Mouse (Mus musculus) layer of hippocampus, postnatal 10 days (tissue): Measurements from ENCODE around the gene Anxa2. TPM values are rescaled to one million over a fixed set of nuclear protein-coding genes. Genes with fewer than 3 reads are reported as not detected.
A peak's percentile ranks its signal among the peaks of the same experiment; 100 is the strongest.

Experiments
- DNase-seq, 2 experiments: peaks; one replicate each; pipeline ENCODE4 v3.0.0; 2021; ENCODE audit warnings: low spot score in 2 of 2
- total RNA-seq, 2 experiments: library from RNA; stranded (reverse); gene quantifications; 2 replicates each; pipeline ENCODE4 v1.2.3; 2021

Anxa2 gene
- total RNA-seq, 2 experiments from 2014 or later = 17.7 to 19.2 TPM

DNA sequence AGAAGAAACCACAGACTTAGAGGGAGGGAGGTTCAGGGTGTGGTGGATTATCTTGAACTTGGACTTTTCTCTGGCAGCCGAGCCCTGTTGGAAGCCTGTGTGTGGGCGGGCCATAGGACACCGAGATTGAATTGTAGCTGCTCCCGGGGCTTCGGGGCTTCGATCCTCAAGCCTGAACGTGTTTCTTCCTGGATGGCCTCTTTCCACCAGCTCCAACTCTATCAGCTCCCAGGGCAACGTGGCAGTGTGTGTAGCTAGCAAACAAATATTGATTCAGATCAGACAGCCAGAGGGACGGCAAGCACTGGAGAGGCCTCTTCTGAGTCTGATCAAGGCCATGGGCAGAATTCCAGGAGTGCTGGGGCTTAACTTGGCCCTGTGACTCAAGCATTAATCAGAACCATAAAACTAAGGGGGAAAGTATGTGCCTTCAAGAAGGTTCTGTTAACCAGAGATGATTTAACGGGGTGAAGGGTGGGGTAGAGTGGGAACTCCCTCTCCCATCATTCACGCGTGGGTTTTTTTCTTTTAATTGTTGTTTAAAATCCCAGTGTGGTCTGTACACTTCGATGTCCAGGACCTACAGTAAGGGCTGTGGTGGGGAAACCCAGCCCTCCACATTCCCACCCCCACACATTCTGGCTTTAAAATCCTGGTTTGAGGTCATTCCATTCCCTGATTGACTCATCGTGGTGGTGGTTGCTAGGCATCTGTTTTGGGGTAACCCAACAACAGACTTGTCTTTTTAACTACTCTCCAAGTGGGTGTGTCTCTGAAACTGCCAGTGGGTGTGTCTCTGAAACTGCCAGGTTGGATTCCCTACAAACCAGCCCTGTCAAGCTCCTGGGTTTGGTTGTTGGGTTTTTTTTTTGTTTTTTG is 4.6 kb downstream of the Anxa2 start:
- DNase-seq = no peak

DNA sequence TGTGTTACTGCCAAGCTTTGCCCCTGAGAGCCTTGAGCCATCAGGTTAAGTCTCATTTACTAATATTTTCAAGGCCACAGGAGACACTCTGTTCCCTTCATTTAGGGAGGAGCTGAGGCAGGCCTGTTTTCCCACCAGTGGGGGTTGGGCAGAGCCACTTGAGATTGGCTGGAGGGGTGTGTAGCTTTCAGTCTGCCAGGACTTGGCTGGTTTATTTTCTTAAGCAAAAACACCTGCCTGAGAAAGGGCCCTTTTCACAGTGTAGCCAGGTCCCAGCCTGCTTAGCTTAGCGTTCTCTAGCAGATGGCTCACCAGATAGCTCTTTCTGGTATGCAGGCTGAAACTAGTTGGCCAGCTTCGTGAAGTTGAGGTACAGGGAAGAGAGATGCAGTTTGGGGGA is 5.6 kb downstream of the Anxa2 start:
- no peak for DNase-seq

DNA sequence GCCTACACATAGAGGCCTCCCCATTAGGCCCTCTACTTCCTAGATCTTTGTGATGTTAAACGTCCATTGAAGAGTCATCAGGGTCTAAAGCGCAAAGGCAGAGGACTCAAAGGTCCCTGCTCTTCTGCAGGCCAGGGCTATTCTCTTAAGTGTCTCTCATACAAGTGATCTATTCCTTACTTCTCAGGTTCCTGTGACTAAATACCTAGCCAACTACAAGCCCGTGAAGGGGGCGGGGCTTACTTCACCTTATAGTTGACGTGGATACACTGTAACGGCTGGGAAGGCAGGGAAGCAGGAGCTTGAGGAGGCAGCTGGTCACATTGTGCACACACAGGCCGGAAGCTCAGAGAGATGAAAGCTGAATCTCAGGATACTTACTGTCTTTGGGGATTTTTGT is 6.5 kb downstream of the Anxa2 start:
- DNase-seq = no peak

DNA sequence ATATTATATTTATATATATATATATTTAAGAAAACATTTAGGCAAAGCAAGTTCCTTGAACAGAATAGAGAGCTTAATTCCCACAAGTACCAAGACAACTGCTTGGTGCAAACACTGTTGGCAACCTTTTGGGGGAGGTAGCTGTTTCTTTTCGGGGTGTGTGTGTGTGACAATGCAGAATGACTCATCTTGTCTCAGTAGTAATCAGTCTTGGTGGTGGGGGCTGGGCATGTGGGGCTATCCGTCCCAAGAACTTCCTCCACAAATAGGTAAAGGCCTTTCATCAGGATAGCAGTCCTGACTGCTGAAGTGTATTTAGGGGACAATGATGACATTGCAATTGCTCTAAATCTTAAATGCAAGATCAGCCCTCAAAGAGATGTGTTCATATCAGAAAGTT is 9.6 kb downstream of the Anxa2 start:
- DNase-seq = no peak

DNA sequence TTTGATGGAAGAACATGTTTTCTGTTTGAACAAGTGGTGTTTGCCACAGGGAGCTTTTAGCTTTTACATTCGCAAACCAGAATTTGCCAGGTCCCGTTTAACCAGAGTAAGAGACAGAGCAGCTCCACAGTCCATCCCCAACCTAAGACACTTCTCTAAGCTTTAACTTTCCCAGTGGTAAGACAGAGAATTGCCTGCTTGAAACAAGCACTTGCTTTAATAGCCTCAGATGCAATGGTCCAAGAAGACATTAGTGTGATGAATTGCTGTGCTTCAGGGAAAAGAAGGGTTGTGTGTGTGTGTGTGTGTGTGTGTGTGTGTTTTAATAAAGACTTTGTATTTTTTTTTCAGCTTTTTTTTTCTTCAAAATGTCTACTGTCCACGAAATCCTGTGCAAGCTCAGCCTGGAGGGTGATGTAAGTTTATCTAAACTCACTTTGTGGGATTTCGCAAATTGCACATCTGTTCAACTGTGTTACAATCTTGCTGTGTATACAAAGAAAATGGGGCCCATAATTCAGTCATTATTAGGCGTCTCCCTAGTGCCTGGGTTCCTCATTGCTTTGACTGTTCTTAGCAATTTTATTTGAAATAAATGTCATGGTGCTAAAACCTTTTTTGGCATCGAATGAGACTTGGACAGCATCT is 10.8 kb downstream of the Anxa2 start:
- DNase-seq = no peak

DNA sequence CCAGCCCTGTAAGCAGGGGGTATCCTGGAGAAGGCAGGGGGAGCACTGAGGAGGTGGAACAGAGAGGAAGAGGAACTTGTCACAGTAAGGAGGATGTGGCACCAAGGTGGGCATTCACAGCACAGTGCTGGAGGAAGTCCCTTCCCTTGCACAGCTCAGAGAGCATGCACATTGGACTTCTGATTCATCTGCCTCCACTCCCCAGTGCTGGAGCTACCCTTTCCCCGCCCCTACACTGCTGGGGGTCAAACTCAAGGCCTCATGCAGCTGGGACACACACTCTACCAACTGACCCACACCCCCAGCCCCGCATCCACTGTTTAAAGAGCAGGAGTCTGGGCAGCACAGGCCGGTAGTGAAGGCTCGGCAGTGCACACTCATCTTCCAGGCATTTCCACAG is 12.7 kb downstream of the Anxa2 start:
- no peak for DNase-seq

DNA sequence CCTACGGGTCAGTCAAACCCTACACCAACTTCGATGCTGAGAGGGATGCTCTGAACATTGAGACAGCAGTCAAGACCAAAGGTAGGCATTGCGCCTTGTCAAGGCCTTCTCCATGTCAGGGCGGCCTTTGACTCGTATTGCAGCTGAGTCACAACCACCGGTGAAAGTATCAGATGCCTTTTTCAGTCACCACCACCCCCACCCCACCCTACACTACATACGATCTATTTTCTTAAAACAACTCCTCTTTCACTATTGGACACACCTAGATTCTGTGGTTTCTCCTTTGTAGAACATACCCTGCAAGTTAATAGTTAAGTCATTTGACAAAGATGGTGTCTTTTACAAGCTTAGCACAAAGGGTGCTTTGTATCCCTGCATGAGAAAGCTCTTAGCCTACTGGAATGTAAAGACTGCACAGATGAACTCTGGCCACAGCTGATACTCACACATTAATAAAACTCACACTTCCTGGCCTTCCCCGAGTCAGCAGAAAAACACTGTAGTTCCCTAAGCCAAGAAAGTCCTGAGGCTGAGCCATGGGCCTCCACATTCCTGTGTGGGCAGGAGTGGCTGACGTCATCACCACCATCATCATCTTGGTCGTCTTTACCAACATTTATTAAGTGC is 14.0 kb downstream of the Anxa2 start:
- no peak for DNase-seq

DNA sequence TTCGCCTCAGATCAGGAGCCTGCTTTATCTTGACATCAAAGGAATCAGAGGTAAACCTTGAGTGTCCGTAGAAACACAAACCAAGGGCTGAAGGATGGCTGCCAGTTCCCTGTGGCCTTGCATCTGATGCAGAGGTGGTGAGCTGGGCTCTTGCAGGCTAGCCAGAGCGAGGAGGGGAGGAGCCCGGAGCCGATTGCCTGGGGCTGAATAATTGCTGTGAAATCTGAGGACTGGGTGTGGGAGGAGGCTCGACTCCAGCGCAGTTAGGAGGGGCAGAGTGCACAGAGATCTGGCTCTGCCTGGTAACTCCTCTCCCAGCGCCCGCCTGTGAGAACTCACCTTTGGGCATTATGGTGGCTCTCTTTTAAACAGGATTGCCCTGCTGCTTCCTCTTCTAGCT is 15.6 kb downstream of the Anxa2 start:
- DNase-seq = no peak

DNA sequence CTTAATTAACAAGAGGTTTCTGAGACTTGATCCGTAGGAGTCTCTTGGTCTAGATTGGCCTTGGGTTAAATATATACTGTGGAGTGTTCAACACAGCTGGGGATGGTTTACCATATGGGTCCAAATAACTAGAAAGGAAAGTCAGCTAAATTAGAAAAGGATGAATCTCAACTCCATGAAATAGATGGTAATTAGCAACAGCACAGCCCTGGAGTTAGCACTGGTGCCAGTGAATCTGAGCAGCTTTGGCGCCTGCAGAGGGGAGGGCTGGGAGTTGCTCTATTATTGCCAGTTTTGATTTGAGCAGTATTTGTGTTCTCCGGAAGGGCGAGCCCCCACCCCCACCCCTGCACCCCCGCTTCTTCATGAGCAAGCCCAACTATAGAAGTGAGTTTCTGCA is 16.9 kb downstream of the Anxa2 start:
- DNase-seq = no peak

DNA sequence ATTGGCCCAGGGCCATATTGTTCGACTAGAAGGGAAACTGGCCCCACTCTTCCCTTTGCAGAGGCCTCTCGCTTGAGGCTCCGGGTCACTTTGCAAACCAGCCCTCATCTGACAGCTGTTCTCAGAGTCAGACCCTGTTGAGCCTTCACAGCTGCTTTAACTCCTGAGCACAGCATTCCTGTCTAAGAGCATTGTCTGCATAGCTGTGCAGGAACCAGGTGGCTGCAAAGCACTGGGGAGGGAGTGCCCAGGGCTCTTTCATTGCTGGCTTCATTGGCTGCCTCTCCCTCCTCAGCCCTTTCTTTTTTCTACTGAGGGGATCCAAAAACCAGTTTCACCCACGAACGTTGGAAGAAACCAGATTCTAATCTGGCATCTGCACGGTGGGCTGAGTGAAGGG is 17.5 kb downstream of the Anxa2 start:
- no peak for DNase-seq

DNA sequence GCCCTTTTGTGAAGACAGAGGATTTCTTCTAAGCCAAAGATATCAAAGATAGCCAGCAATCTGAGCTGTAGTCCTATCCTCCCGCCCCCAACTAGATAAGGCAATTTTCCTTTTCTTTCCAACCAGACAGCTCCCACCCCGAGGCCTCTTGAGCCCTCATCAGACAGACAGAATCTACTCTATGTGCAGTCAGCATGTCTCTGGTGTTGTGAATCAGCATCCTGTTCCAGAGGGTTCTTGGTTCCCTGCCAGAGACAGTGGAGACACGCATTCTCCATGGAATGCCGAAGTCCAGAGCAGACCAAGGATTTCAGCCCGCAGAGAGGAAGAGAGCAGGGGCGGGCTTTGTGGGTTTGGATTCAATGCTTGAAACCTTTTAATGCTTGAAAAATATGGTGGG is 19.3 kb downstream of the Anxa2 start:
- no peak for DNase-seq

DNA sequence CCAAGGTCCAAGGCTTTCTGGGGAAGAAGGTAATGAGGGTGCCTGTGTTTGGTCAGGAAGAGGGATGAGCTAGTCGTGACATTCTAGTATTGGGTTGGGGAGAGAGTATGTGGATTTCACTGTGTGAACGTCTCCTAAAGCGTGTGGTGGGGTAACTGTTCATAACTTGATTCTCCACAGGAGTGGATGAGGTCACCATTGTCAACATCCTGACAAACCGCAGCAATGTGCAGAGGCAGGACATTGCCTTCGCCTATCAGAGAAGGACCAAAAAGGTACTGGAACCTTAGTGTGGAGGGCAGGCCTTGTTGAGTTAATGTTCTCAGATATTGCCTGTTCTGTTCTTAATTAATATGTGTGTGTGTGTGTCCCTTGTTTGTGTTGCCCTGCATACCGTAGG is 22.5 kb downstream of the Anxa2 start:
- no peak for DNase-seq

DNA sequence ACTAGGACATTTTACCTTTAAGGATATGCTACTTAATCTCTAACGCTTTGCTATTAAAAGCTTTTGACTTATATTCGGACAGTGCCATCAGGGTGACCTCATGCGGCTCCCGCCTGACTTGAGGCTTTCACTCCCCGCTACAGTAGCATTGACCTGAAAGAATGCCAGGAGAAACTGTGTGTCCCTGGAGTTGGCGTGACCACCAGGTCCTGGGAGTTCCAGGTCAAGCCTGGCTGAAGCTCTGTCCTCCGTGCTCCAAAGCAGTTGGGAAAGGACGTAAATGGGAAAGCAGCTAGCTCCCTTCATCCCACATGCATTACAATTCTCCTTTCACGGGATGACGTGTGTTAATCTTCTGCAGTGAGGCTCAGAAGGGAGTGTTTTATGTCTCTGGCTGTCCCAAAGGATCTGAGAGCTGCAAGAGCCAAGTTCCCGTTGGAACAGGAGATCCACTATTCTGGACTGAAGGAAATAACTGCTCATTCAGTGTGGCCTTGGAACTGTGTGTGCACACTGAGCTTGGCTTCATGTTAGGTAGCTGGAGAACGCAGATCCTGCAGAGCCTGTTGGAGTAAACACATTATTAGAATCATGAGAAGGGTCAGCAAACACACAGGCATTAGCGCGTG is 23.9 kb downstream of the Anxa2 start:
- no peak for DNase-seq

DNA sequence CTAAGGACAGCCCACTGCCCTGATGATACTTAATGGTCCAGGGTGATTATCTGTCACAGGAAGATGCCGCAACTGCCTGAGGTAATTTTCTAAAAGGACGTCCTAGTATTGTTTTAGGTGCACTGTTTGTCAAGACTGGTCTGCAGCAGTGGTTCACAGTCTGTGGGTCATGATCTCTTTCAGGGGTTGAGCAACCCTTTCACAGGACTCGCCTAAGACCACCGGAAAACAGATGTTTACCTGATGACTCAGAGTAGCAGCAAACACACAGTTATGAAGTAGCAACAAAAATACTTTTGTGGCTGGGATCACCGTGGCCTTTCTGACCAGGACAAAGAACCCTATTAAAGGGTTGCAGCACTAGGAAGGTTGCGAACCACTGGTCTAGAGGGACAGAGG is 24.4 kb downstream of the Anxa2 start:
- DNase-seq = no peak

DNA sequence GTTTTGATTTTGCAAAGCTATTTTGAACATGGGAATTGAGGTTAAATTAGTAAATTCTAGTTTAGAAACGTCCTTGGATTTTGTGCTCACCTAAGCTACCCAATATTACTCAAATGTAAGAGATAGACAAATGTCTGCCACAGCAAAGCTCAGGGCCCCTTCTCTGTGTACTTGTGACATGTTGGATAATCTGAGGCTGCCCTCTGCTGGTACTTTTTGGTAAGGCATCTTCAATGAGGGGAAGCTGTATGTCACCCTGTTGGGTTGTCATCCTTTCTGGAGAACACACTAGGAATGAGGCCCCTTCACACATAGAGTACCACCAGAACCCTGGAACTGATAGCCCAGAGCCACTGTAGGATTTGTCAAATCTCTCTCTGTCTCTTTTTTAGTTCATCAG is 26.9 kb downstream of the Anxa2 start:
- DNase-seq = peak; percentile 94

DNA sequence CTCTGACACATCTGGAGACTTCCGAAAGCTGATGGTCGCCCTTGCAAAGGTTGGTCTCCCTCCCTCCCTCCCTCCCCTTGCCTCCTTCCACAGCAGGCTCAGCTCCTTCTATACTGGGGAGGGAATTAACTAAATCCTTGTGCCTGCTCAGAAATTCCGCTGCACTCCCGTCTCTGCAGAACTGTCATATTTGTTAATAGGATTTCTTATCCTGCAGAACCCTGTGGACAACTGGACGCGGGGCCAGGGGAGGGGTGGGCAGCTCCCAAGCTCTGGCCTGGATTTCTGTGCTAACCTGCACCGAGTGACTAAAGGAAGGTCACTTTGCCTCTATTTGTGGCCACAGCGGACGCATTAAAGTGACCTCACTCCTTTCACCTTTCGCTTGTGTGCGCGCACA is 30.4 kb downstream of the Anxa2 start:
- no peak for DNase-seq

DNA sequence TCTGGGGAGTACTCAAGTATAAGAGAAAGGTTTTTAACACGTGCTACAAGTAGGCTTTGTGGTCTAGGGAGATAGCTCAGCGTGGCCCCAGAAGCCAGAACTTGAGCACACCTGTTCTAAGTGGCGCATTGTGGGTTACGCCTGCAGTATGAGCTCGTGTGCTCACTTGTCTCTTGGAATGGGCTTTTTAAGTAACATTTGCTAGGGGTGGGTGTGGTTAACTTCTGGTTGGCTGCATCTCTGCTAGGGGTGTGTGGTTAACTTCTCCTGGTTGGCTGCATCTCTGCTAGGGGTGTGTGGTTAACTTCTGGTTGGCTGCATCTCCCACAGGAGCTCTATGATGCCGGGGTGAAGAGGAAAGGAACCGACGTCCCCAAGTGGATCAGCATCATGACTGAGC is 32.7 kb downstream of the Anxa2 start:
- no peak for DNase-seq

DNA sequence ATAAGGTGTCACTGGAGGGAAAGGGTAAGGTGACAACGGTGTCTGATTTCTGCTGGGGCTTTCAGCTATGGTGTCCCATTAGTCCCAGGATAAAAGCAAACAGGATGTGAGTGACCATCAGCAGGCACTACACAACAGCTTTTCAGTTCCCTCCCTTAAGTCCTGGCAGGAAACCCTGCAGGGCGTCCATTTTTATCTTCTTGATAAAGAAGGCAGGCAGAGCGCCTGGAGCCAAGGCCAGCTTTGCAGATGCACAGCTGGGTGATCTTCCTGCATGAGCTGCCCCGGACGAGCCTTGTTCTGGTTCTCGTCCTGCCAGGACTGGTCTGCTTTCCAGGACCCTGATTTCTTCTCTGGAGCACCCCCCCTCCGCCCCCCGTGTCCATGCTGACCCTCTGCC is 35.1 kb downstream of the Anxa2 start:
- no peak for DNase-seq

DNA sequence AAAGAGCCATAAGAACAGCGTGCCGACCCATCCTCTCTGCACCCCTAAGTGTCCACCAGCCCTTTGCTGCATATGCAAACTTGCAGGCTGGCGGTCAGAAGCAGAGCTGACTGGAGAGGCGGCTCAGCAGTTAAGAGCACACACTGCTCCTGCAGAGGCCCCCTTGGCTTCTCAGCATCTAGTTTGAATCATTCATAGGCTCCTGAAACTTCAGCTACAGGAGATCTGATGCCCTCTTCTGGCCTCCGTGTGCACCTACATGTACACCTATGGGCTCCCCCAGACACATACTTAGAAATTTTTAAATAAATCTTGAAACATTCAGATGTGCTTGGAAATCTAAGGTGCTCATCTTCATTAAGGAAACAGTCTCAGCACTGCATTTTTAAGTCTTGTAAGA is 35.6 kb downstream of the Anxa2 start:
- DNase-seq = no peak

DNA sequence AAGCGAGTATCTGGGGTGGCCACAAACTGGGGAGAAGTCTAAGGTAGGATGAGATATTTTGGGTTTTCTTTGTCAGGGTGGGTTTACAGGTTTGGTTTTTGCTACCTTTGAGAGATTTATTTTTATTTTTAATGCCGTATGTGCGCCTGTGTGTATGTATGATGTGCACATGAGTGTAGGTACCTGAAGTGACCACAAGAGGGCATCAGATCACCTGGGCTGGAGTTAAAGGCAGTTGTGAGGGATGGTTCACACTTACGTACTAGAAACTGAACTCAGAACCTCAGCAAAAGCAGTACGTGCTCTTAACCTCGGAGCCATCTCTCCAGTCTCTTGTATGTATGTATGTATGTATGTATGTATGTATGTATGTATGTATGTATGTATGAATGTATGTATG is 39.4 kb downstream of the Anxa2 start:
- no peak for DNase-seq

DNA sequence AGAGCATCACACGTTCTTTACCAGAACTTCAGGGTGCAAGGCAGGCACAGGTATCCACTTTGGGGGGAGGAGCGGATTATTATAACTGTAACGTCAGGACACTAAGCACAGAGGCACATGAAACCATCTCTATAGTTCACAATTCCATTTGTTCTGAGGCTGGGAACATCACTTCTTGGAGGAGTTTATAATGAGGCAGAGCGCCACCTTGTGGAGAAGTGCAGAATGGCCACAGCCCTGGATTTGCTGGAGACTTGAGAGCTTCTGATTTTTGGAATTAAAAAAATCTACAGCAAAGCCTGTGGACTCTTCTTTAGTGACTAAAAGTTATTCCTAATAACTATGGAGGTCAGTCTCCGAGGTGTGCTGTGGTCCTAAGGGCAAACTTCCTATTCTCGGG is 49.1 kb downstream of the Anxa2 start:
- peak; percentile 77 to 78 for DNase-seq

DNA sequence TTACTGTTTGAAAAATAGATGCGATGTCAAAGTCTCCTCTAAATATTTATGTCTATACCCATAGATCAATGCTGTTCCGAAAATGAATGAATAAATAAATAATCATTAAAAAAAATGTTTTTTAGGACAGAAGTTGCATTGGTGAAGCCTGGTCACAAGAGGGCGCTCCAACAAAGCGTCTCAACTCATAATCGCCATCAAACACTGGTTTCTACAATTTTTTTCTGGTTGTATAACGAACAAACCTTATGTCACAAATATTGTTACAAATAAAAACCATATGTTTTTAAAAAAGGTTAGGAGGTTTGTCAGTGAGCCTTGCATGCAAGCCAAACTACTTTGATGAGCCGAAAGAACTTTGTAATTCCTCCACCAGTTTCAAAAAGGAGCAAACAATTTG is 52.2 kb downstream of the Anxa2 start:
- peak; percentile 52 for DNase-seq
